Mouse (Mus musculus) ZHBTc4 (cell line): ENCODE data around the gene Dnajb8.

ENCODE experiments used
- DNase-seq: peaks from one replicate; pipeline ENCODE4 v3.0.0-alpha.2; 2011; ENCODE audit warnings: low read depth, low spot score

Gene Dnajb8

GRCm38 (mm10) chr6:88278141-88278540 lies 56.1 kb downstream of the Dnajb8 start:
- DNase-seq: no peak

GRCm38 (mm10) chr6:88290129-88290766 lies 68.2 kb downstream of the Dnajb8 start:
- DNase-seq: no peak

- no peak for DNase-seq
Measured at GRCm38 (mm10) chr6:88292274-88292909, 70.3 kb downstream of the Dnajb8 start.

- no peak for DNase-seq
Measured at GRCm38 (mm10) chr6:88299491-88299890, 77.4 kb downstream of the Dnajb8 start.

- peak; percentile 21 for DNase-seq
Measured at GRCm38 (mm10) chr6:88301234-88301633, 79.2 kb downstream of the Dnajb8 start.
